Mouse (Mus musculus) CH12.LX (cell line): ENCODE measurements around the gene Tspan12. TPM values are rescaled to one million over a fixed set of nuclear protein-coding genes. Genes with fewer than 3 reads are reported as not detected.

Source experiments
- DNase-seq: peaks from one replicate; pipeline ENCODE4 v3.0.0-alpha.2; 2013; ENCODE audit errors: extremely low read depth
- H3K27ac ChIP-seq: 2 replicates; pipeline ENCODE4 v1.5.1; 2012; ENCODE audit warnings: low read depth, mild to moderate bottlenecking, control low read depth, moderate library complexity; ENCODE audit not compliant: insufficient read depth
- H3K27me3 ChIP-seq: replicated peaks from 2 replicates; pipeline ENCODE3; 2012; ENCODE audit warnings: inconsistent platforms
- H3K36me3 ChIP-seq, 2 experiments: replicated peaks in 1 of 2; 2 replicates each; pipeline versions ENCODE3 to v1.6.1; 2012; ENCODE audit warnings: inconsistent platforms in 1 of 2, low read length in 1 of 2, mild to moderate bottlenecking in 1 of 2, mixed read lengths in 1 of 2, moderate library complexity in 1 of 2; ENCODE audit not compliant: control insufficient read depth in 1 of 2, insufficient read depth in 1 of 2
- H3K4me1 ChIP-seq, 2 experiments: 2 replicates each; pipeline ENCODE4 v1.6.1; 2012; ENCODE audit warnings: inconsistent platforms in 1 of 2, moderate library complexity in 1 of 2; ENCODE audit not compliant: insufficient read depth in 2 of 2, control insufficient read depth in 1 of 2
- H3K4me2 ChIP-seq: 2 replicates; pipeline ENCODE4 v1.6.1; 2012; ENCODE audit warnings: low read depth, mild to moderate bottlenecking, control low read depth; ENCODE audit not compliant: poor library complexity, insufficient read depth, severe bottlenecking
- H3K4me3 ChIP-seq, 3 experiments: fragments of 150-350 bp in 1 of 3; sonication (generic) in 1 of 3; replicated peaks in 1 of 3; 2 replicates each; pipeline versions ENCODE3 to v1.5.1; 2011 to 2012; ENCODE audit warnings: low read depth in 2 of 3, low read length in 2 of 3, mild to moderate bottlenecking in 2 of 3, moderate library complexity in 2 of 3, control low read depth in 1 of 3, improper control_type of control experiment in 1 of 3, inconsistent platforms in 1 of 3, mixed read lengths in 1 of 3; ENCODE audit not compliant: poor library complexity in 1 of 3
- H3K79me2 ChIP-seq: replicated peaks from 2 replicates; pipeline ENCODE4 v1.6.1; 2012; ENCODE audit warnings: mild to moderate bottlenecking, moderate library complexity; ENCODE audit not compliant: control insufficient read depth, poor library complexity, insufficient read depth, severe bottlenecking; ENCODE audit errors: extremely low read depth
- H3K9ac ChIP-seq: 2 replicates; pipeline ENCODE4 v1.6.1; 2012; ENCODE audit warnings: low read depth, mild to moderate bottlenecking, control low read depth, moderate library complexity; ENCODE audit not compliant: insufficient read depth
- H3K9me3 ChIP-seq: replicated peaks from 2 replicates; pipeline ENCODE3; 2012; ENCODE audit warnings: low read length, inconsistent platforms, mixed read lengths
- BHLHE40 ChIP-seq: IDR thresholded peaks from 2 replicates; pipeline ENCODE4 v1.6.1; 2011; ENCODE audit warnings: mild to moderate bottlenecking, low read depth, low read length, improper control_type of control experiment
- CHD2 ChIP-seq: IDR thresholded peaks from 2 replicates; pipeline ENCODE4 v1.6.1; 2011; ENCODE audit warnings: low read length, improper control_type of control experiment
- CTCF ChIP-seq, 2 experiments: IDR thresholded peaks in 1 of 2; conservative IDR thresholded peaks in 1 of 2; 2 replicates each; pipeline ENCODE4 v1.5.1; 2011 to 2012; ENCODE audit warnings: low read depth in 2 of 2, low read length in 2 of 2, improper control_type of control experiment in 1 of 2, inconsistent platforms in 1 of 2, mild to moderate bottlenecking in 1 of 2, moderate library complexity in 1 of 2
- E2F4 ChIP-seq: IDR thresholded peaks from 2 replicates; pipeline ENCODE4 v1.6.1; 2011; ENCODE audit warnings: low read depth, low read length, improper control_type of control experiment; ENCODE audit not compliant: insufficient replicate concordance
- GABPA ChIP-seq: IDR thresholded peaks from 2 replicates; pipeline ENCODE4 v1.6.1; 2012; ENCODE audit warnings: low read depth, low read length, improper control_type of control experiment, inconsistent platforms; ENCODE audit not compliant: insufficient replicate concordance
- HCFC1 ChIP-seq: IDR thresholded peaks from 2 replicates; pipeline ENCODE4 v1.6.1; 2012; ENCODE audit warnings: low read depth, mild to moderate bottlenecking, inconsistent platforms, low read length, improper control_type of control experiment
- IRF4 ChIP-seq: IDR thresholded peaks from 2 replicates; pipeline ENCODE4 v1.6.1; 2014; ENCODE audit warnings: low read depth, mild to moderate bottlenecking, inconsistent platforms, low read length, improper control_type of control experiment
- KAT2A ChIP-seq: IDR thresholded peaks from 2 replicates; pipeline ENCODE4 v1.6.1; 2012; ENCODE audit warnings: low read length, improper control_type of control experiment, inconsistent platforms; ENCODE audit not compliant: insufficient replicate concordance
- MEF2A ChIP-seq: IDR thresholded peaks from 2 replicates; pipeline ENCODE4 v1.6.1; 2014; ENCODE audit warnings: low read depth, mild to moderate bottlenecking, inconsistent platforms, low read length, improper control_type of control experiment, borderline replicate concordance
- MXI1 ChIP-seq: IDR thresholded peaks from 2 replicates; pipeline ENCODE4 v1.6.1; 2011; ENCODE audit warnings: mild to moderate bottlenecking, low read depth, low read length, improper control_type of control experiment
- MYC ChIP-seq: IDR thresholded peaks from 2 replicates; pipeline ENCODE4 v1.6.1; 2011; ENCODE audit warnings: low read depth, mild to moderate bottlenecking, improper control_type of control experiment, low read length
- NELFE ChIP-seq: IDR thresholded peaks from 2 replicates; pipeline ENCODE4 v1.6.1; 2011; ENCODE audit warnings: low read depth, low read length, improper control_type of control experiment
- NRF1 ChIP-seq: IDR thresholded peaks from 2 replicates; pipeline ENCODE4 v1.6.1; 2014; ENCODE audit warnings: low read depth, mild to moderate bottlenecking, inconsistent platforms, low read length, improper control_type of control experiment, moderate library complexity
- PAX5 ChIP-seq: IDR thresholded peaks from 2 replicates; pipeline ENCODE4 v1.6.1; 2012; ENCODE audit warnings: low read length, inconsistent platforms, mixed read lengths
- POLR2A ChIP-seq: IDR thresholded peaks from 2 replicates; pipeline ENCODE4 v1.6.1; 2011; ENCODE audit warnings: low read depth, mild to moderate bottlenecking, improper control_type of control experiment, low read length
- POLR2AphosphoS2 ChIP-seq: IDR thresholded peaks from 2 replicates; pipeline ENCODE4 v1.6.1; 2011; ENCODE audit warnings: low read depth, low read length, improper control_type of control experiment
- RAD21 ChIP-seq: IDR thresholded peaks from 2 replicates; pipeline ENCODE4 v1.6.1; 2011; ENCODE audit warnings: low read depth, mild to moderate bottlenecking, low read length, improper control_type of control experiment, moderate library complexity
- RCOR1 ChIP-seq: conservative IDR thresholded peaks from 2 replicates; pipeline ENCODE4 v1.6.1; 2012; ENCODE audit warnings: low read depth, mild to moderate bottlenecking, inconsistent platforms, low read length, improper control_type of control experiment
- SIN3A ChIP-seq: IDR thresholded peaks from 2 replicates; pipeline ENCODE4 v1.6.1; 2012; ENCODE audit warnings: low read length, improper control_type of control experiment, inconsistent platforms
- TBP ChIP-seq: conservative IDR thresholded peaks from 2 replicates; pipeline ENCODE4 v1.6.1; 2011; ENCODE audit warnings: low read depth, low read length, improper control_type of control experiment
- TCF12 ChIP-seq: IDR thresholded peaks from 2 replicates; pipeline ENCODE4 v1.6.1; 2014; ENCODE audit warnings: low read depth, mild to moderate bottlenecking, inconsistent platforms, low read length, improper control_type of control experiment
- UBTF ChIP-seq: IDR thresholded peaks from 2 replicates; pipeline ENCODE4 v1.6.1; 2012; ENCODE audit warnings: low read depth, mild to moderate bottlenecking, inconsistent platforms, low read length, improper control_type of control experiment, moderate library complexity
- USF1 ChIP-seq: IDR thresholded peaks from 2 replicates; pipeline ENCODE4 v1.6.1; 2014; ENCODE audit warnings: low read depth, mild to moderate bottlenecking, inconsistent platforms, low read length, improper control_type of control experiment
- USF2 ChIP-seq: conservative IDR thresholded peaks from 2 replicates; pipeline ENCODE4 v1.6.1; 2011; ENCODE audit warnings: low read depth, low read length, improper control_type of control experiment
- ZC3H11A ChIP-seq: IDR thresholded peaks from 2 replicates; pipeline ENCODE4 v1.6.1; 2012; ENCODE audit warnings: low read depth, mild to moderate bottlenecking, inconsistent platforms, low read length, improper control_type of control experiment
- ZKSCAN1 ChIP-seq: IDR thresholded peaks from 2 replicates; pipeline ENCODE4 v1.6.1; 2012; ENCODE audit warnings: low read depth, inconsistent platforms, low read length, improper control_type of control experiment, borderline replicate concordance
- dilution Hi-C: fragments of 300-500 bp; cut with MboI; formaldehyde crosslinking; loops from 2 replicates; pipeline ENCODE4 v1.14.3; 2020; ENCODE audit warnings: low sequenced_read_pairs; ENCODE audit not compliant: extremely low pct_unique_long_range_greater_than_20kb, extremely low pct_ligation_motif_present
- in situ Hi-C: fragments of 300-500 bp; cut with MboI; formaldehyde crosslinking; loops from 3 replicates; pipeline ENCODE4 v1.14.3; 2019; ENCODE audit warnings: low sequenced_read_pairs, low pct_ligation_motif_present, low pct_unique_long_range_greater_than_20kb, mixed read lengths
- polyA plus RNA-seq: library from polyadenylated mRNA; unstranded; fragments of >175 nt; gene quantifications from 2 replicates; pipeline ENCODE4 v1.2.1, GENCODE M21; 2012; ENCODE audit warnings: low read depth; ENCODE audit not compliant: insufficient read length
- total RNA-seq, 2 experiments: library from RNA; depleted of rRNA; stranded (reverse); fragments of 300-350 nt in 1 of 2; fragments of >200 nt in 1 of 2; gene quantifications; 2 replicates each; pipeline ENCODE4 v1.2.3; 2012 to 2014

Gene Tspan12
- total and polyA plus RNA-seq, 3 experiments, result not detected

- no peak overlapping the region for H3K4me3 ChIP-seq
- in situ Hi-C loops, result no loop called here
These were observed 545 bp downstream of the Tspan12 start for GRCm38 (mm10) chr6:21851596-21852343.

GRCm38 (mm10) chr6:21851346-21851595 is 1.0 kb downstream of the Tspan12 start:
- dilution Hi-C loops, result no loop called here
- no peak overlapping the region for H3K4me3 ChIP-seq
- no peak overlapping the region for H3K4me2 ChIP-seq
- no peaks in the 10 kb centered on the region for H3K36me3 ChIP-seq
- H3K9ac ChIP-seq, result no peak overlapping the region
- no peak overlapping the region for H3K27ac ChIP-seq
- TF ChIP-seq NELFE (no peak), POLR2A (no peak), E2F4 (no peak), CTCF (conservative IDR thresholded peaks at IDR 0.05 in 1 of 2, IDR thresholded peaks at IDR 0.05 in 1 of 2; ENCODE audit: low read depth in 2 of 2, low read length in 2 of 2) (no peak), RAD21 (no peak), MYC (no peak), SIN3A (no peak), CHD2 (no peak), KAT2A (no peak), NRF1 (no peak), ZC3H11A (no peak), RCOR1 (no peak), POLR2AphosphoS2 (no peak), USF2 (no peak), UBTF (no peak), TCF12 (no peak)
- TF ChIP-seq, all 38 proteins: peak for 0
- no peak for DNase-seq
- Histone ChIP-seq H3K79me2 (no peaks in the 10 kb centered on the region), H3K27me3 (no peaks in the 10 kb centered on the region), H3K9me3 (no peaks in the 10 kb centered on the region), H3K4me1 (no peaks in the 10 kb centered on the region)
- in situ Hi-C loops, result no loop called here

More at GRCm38 (mm10) chr6:21851596-21852343, 545 bp downstream of the Tspan12 start:
- no peak for TF ChIP-seq ZKSCAN1
- no peak for TF ChIP-seq MXI1
- no peak for TF ChIP-seq POLR2A
- no peak for TF ChIP-seq TBP
- no peak for TF ChIP-seq GABPA
- TF ChIP-seq IRF4, result no peak
- TF ChIP-seq MEF2A, result no peak
- TF ChIP-seq CTCF (conservative IDR thresholded peaks at IDR 0.05 in 1 of 2, IDR thresholded peaks at IDR 0.05 in 1 of 2; ENCODE audit: low read depth in 2 of 2, low read length in 2 of 2), result no peak
- no peak for TF ChIP-seq TCF12
- TF ChIP-seq USF1, result no peak
- no peak for TF ChIP-seq HCFC1
- TF ChIP-seq NRF1, result no peak
- TF ChIP-seq KAT2A, result no peak
- no peak for TF ChIP-seq PAX5
- TF ChIP-seq BHLHE40, result no peak
- TF ChIP-seq, all 38 proteins: peak for 0
- Histone ChIP-seq H3K9me3 (no peaks in the 10 kb centered on the region), H3K4me2 (no peak overlapping the region), H3K79me2 (no peaks in the 10 kb centered on the region), H3K27me3 (no peaks in the 10 kb centered on the region), H3K9ac (no peak overlapping the region), H3K4me1 (no peaks in the 10 kb centered on the region), H3K27ac (no peak overlapping the region), H3K36me3 (no peaks in the 10 kb centered on the region)
- dilution Hi-C loops, result no loop called here
- DNase-seq, result no peak
